Mouse (Mus musculus) heart, embryonic 14.5 days (tissue): ENCODE data around the gene Med14. TPM values are rescaled to one million over a fixed set of nuclear protein-coding genes. Genes with fewer than 3 reads are reported as not detected.
A peak's percentile ranks its signal among the peaks of the same experiment; 100 is the strongest.

Source experiments
- ATAC-seq: fragments of 200-750 bp; cut with Nextera tagmentation; 2 replicates; pipeline ENCODE4 v1.8.0; 2017; ENCODE audit warnings: low read depth, moderate TSS enrichment; ENCODE audit not compliant: insufficient number of reproducible peaks, insufficient read depth, low FRiP score
- H3K27ac ChIP-seq, 2 experiments: fragments of 200-500 bp in 1 of 2; fragments of 300-500 bp in 1 of 2; sonication (generic) in 1 of 2; replicated peaks in 1 of 2; 2 replicates each; pipeline ENCODE4 v1.5.1; 2012 to 2014; ENCODE audit warnings: low read depth in 2 of 2, low read length in 2 of 2, control low read depth in 1 of 2, mild to moderate bottlenecking in 1 of 2, mixed read lengths in 1 of 2; ENCODE audit not compliant: control insufficient read depth in 1 of 2, insufficient read depth in 1 of 2
- H3K27me3 ChIP-seq: fragments of 300-500 bp; sonication (generic); 2 replicates; pipeline ENCODE4 v1.6.1; 2014; ENCODE audit warnings: mild to moderate bottlenecking, low read length, control low read depth; ENCODE audit not compliant: control insufficient read depth, insufficient read depth
- H3K36me3 ChIP-seq: fragments of 300-500 bp; sonication (generic); 2 replicates; pipeline ENCODE4 v1.6.1; 2014; ENCODE audit warnings: mild to moderate bottlenecking, control low read depth, low read length, mixed read lengths; ENCODE audit not compliant: control insufficient read depth, insufficient read depth
- H3K4me1 ChIP-seq, 2 experiments: fragments of 200-500 bp in 1 of 2; fragments of 300-500 bp in 1 of 2; sonication (generic) in 1 of 2; 2 replicates each; pipeline ENCODE4 v1.6.1; 2012 to 2014; ENCODE audit warnings: low read length in 2 of 2, control low read depth in 1 of 2, mixed read lengths in 1 of 2; ENCODE audit not compliant: control insufficient read depth in 2 of 2, insufficient read depth in 2 of 2
- H3K4me2 ChIP-seq: fragments of 300-500 bp; sonication (generic); 2 replicates; pipeline ENCODE4 v1.6.1; 2014; ENCODE audit warnings: mild to moderate bottlenecking, low read length
- H3K4me3 ChIP-seq, 2 experiments: fragments of 200-500 bp in 1 of 2; fragments of 300-500 bp in 1 of 2; sonication (generic) in 1 of 2; 2 replicates each; pipeline ENCODE4 v1.5.1; 2012 to 2014; ENCODE audit warnings: low read length in 2 of 2, mild to moderate bottlenecking in 2 of 2, control low read depth in 1 of 2, low read depth in 1 of 2, moderate library complexity in 1 of 2; ENCODE audit not compliant: control insufficient read depth in 1 of 2, insufficient read depth in 1 of 2
- H3K9ac ChIP-seq: fragments of 300-500 bp; sonication (generic); 2 replicates; pipeline ENCODE4 v1.6.1; 2014; ENCODE audit warnings: mild to moderate bottlenecking, low read length
- H3K9me3 ChIP-seq: fragments of 300-500 bp; sonication (generic); 2 replicates; pipeline ENCODE4 v1.6.1; 2016; ENCODE audit warnings: low read length, control low read depth; ENCODE audit not compliant: control insufficient read depth
- WGBS: fragments of 180-500 bp; shearing (Covaris S2); extraction: QIAGEN DNeasy Blood & Tissue Kit; methylation state at CpG from one replicate; pipeline ENCODE4 v1.1.7; 2014; 5-methylcytosine and 5-hydroxymethylcytosine counted together
- polyA plus RNA-seq: library from polyadenylated mRNA; unstranded; fragments of >200 nt; fragmentation: Nextera tagmentation; extraction: Ambion mirVana; gene quantifications from 2 replicates; pipeline ENCODE4 v1.2.1, GENCODE M21; 2014

Gene Med14
- 28.0 and 30.3 TPM in 2 replicates for polyA plus RNA-seq

DNA sequence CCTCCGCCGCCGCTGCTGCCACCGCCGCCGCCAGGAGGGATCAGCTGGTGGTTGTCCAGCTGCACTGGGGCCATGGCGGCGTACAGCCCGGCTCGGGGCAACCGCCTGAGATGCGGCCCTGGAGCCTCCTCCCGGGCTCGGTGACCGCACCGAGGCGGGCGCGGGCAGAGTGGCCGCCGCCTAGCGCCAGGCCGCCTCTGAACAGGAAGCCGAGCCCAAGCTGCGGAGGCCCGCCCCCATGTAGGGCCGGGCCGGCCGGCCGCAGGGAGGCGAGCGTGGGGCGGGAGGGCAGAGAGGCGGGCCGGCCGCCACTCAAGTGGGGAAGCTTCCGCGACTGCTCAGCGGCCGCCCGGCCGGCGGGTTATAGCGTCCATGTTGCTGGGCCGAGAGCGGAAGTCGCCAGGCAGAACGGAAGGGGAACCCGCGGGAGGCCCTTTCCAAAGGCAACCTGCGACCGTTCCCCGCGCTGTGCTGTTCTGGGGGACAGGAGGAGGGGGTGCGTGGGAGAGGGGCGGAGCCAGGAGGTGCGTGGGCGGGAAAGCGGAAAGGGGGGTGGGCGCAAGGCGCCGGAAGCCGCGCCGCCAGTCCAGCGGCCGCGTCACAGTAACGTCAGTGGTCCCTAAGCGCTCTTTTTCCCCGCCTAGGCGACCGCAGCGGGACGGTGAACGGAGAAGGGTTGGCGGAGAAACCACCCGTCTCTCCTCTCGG lies at the start of gene Med14:
Med14 (minus strand) TSS at position 448 of the 708 bp plus-strand sequence.
- H3K27ac ChIP-seq, result peak within 1 kb of the TSS; percentile 96 to 97
- peak; percentile 94 for ATAC-seq
- peak within 1 kb of the TSS; percentile 69 to 76 for H3K4me3 ChIP-seq
- peaks cover 0 to 12% of the 10 kb centered on the region in 2 experiments; a peak in 1 of 4 replicates for H3K4me1 ChIP-seq
- 6% methylated on average over 45 of the region's 79 CpGs for WGBS
- peak within 1 kb of the TSS; percentile 71 for H3K4me2 ChIP-seq
- H3K9ac ChIP-seq, result peak within 1 kb of the TSS; percentile 89
- no peaks in the 10 kb centered on the region for H3K9me3 ChIP-seq
- no peaks in the 10 kb centered on the region for H3K36me3 ChIP-seq
- H3K27me3 ChIP-seq, result peaks cover 11% of the 10 kb centered on the region; the same call in 1 of the 2 replicates

DNA sequence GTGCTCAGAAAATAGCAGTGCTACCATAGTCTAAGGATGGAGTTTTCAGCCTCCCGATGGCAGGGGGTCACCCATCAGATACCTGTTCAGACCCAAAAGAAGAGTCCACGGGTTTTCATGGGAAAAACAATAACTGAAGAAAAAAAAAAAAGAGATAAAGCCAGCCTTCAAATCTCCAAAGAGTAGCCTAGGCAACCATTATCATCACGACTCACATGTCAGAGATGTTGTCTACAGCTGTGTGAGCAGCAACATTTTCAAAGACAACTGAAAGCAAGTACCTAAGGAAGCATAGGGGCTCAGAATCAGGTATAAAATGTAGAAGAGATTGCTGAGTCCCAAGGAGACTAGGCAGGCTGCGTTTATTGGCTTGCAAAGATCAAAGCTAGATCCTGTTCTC lies 38.7 kb upstream of the Med14 start:
- no peak for ATAC-seq
- 51% methylated on average over 4 of the region's 4 CpGs for WGBS

GRCm38 (mm10) chrX:12794842-12795241 lies 33.0 kb upstream of the Med14 start:
- no peak overlapping the region for H3K4me3 ChIP-seq
- H3K9me3 ChIP-seq, result no peaks in the 10 kb centered on the region
- no peaks in the 10 kb centered on the region for H3K27me3 ChIP-seq
- H3K9ac ChIP-seq, result no peak overlapping the region
- no peaks in the 10 kb centered on the region for H3K36me3 ChIP-seq
- no peak for ATAC-seq
- no peaks in the 10 kb centered on the region for H3K4me1 ChIP-seq
- WGBS, result 30% methylated on average over 2 of the region's 2 CpGs
- H3K27ac ChIP-seq, result no peak overlapping the region
- no peak overlapping the region for H3K4me2 ChIP-seq

More for the DNA sequence above, 38.7 kb upstream of the Med14 start:
- Histone ChIP-seq H3K4me2 (no peak overlapping the region), H3K36me3 (no peaks in the 10 kb centered on the region), H3K27ac (no peak overlapping the region), H3K9me3 (no peaks in the 10 kb centered on the region), H3K4me1 (no peaks in the 10 kb centered on the region), H3K4me3 (no peak overlapping the region), H3K9ac (no peak overlapping the region), H3K27me3 (no peaks in the 10 kb centered on the region; the same call in 1 of the 2 replicates)

- ATAC-seq, result no peak
- Histone ChIP-seq H3K9me3 (no peaks in the 10 kb centered on the region), H3K4me1 (no peaks in the 10 kb centered on the region), H3K36me3 (no peaks in the 10 kb centered on the region), H3K9ac (no peak overlapping the region), H3K4me2 (no peak overlapping the region), H3K4me3 (no peak overlapping the region), H3K27ac (no peak overlapping the region), H3K27me3 (no peaks in the 10 kb centered on the region)
- WGBS, result 76% methylated on average over 4 of the region's 4 CpGs
Observed at GRCm38 (mm10) chrX:12791674-12792340, 29.9 kb upstream of the Med14 start.

DNA sequence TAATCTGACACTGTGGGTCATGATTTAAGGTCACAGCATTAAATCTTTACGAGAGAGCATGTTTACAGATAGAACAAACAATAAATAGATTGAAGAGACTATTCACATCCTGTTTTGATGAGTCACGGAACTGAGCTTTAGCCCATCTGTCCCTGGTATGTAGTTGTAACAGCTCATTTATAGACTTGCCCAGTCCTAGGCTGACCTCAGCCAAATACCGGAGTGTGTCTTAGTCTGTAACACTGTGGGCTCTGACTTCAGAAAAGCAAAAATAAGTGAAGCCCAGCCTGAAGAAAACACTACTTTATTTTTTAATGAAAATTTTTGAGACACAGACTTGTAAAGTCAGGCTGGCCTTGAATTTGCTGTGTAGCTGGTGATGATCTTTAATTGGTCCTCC lies 11.4 kb upstream of the Med14 start:
- H3K27me3 ChIP-seq, result no peaks in the 10 kb centered on the region
- H3K4me3 ChIP-seq, result no peak overlapping the region
- no peaks in the 10 kb centered on the region for H3K9me3 ChIP-seq
- no peak overlapping the region for H3K9ac ChIP-seq
- no peak for ATAC-seq
- no peaks in the 10 kb centered on the region for H3K36me3 ChIP-seq
- 71% methylated on average over 3 of the region's 3 CpGs for WGBS
- no peak overlapping the region for H3K27ac ChIP-seq
- H3K4me2 ChIP-seq, result no peak overlapping the region
- no peaks in the 10 kb centered on the region for H3K4me1 ChIP-seq

- Histone ChIP-seq H3K9me3 (no peaks in the 10 kb centered on the region), H3K36me3 (no peaks in the 10 kb centered on the region), H3K9ac (no peak overlapping the region), H3K4me1 (no peaks in the 10 kb centered on the region), H3K4me3 (no peak overlapping the region), H3K27ac (no peak overlapping the region), H3K27me3 (no peaks in the 10 kb centered on the region), H3K4me2 (no peak overlapping the region)
- WGBS, result 64% methylated on average over 2 of the region's 2 CpGs
- no peak for ATAC-seq
Observed at GRCm38 (mm10) chrX:12771561-12771960, 9.7 kb upstream of the Med14 start.

DNA sequence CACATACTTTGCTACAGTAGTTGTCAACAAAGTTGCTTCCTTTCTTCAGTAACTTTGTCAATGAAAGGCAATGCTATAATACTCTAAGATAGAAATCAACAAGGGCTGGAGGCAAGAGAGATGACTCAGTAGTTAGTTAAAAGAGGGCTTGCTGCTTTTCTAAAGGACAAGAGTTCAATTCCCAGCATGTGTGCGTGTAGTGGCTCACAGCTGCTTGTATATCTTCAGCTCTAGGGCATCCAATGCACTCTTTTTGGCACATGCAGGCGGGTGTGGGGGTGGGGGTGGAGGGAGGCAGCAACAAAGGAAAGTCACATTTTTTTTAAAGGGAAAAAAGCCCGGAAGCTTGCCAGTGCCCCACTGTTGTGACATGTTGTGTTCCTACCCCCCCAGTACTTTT lies 6.7 kb upstream of the Med14 start:
- Histone ChIP-seq H3K36me3 (no peaks in the 10 kb centered on the region), H3K9ac (no peak overlapping the region), H3K4me1 (no peaks in the 10 kb centered on the region), H3K4me3 (no peak overlapping the region), H3K4me2 (no peak overlapping the region), H3K27ac (no peak overlapping the region), H3K27me3 (no peaks in the 10 kb centered on the region), H3K9me3 (no peaks in the 10 kb centered on the region)
- 61% methylated on average over 3 of the region's 3 CpGs for WGBS
- no peak for ATAC-seq
